Mouse (Mus musculus) heart, adult 2 months (tissue): Measurements from ENCODE around the gene 1700016D06Rik. TPM values are rescaled to one million over a fixed set of nuclear protein-coding genes. Genes with fewer than 3 reads are reported as not detected.

Experiments used
- DNase-seq, 2 experiments: peaks; one replicate each; pipeline ENCODE4 v3.0.0; 2021
- H3K27ac ChIP-seq: fragments of 200-600 bp; 2 replicates; pipeline ENCODE4 v1.8.1; 2022
- H3K27me3 ChIP-seq: fragments of 200-500 bp; 2 replicates; pipeline ENCODE4 v1.6.1; 2012; ENCODE audit warnings: mild to moderate bottlenecking, low read length, inconsistent platforms, mixed read lengths; ENCODE audit not compliant: control insufficient read depth, insufficient read depth
- H3K36me3 ChIP-seq: fragments of 200-500 bp; 2 replicates; pipeline ENCODE4 v1.6.1; 2012; ENCODE audit warnings: low read length, inconsistent platforms; ENCODE audit not compliant: control insufficient read depth, insufficient read depth
- H3K4me1 ChIP-seq: fragments of 200-500 bp; 2 replicates; pipeline ENCODE4 v1.6.1; 2011; ENCODE audit warnings: low read length; ENCODE audit not compliant: control insufficient read depth, insufficient read depth
- H3K4me3 ChIP-seq: fragments of 200-600 bp; 2 replicates; pipeline ENCODE4 v1.8.1; 2022
- H3K79me2 ChIP-seq: fragments of 200-500 bp; replicated peaks from 2 replicates; pipeline ENCODE4 v1.6.1; 2012; ENCODE audit warnings: mild to moderate bottlenecking, inconsistent platforms, low read length, moderate library complexity, mixed read lengths; ENCODE audit not compliant: control insufficient read depth, insufficient read depth
- H3K9ac ChIP-seq: fragments of 200-500 bp; 2 replicates; pipeline ENCODE4 v1.6.1; 2012; ENCODE audit warnings: low read depth, mild to moderate bottlenecking, control low read depth, inconsistent platforms, low read length, mixed read lengths
- CTCF ChIP-seq: fragments of 200-600 bp; IDR thresholded peaks from 2 replicates; pipeline ENCODE4 v1.8.1; 2022; ENCODE audit warnings: antibody characterized with exemption, mild to moderate bottlenecking, moderate library complexity
- EP300 ChIP-seq: fragments of 200-500 bp; IDR thresholded peaks from 2 replicates; pipeline ENCODE4 v1.6.1; 2011; ENCODE audit warnings: low read depth, low read length, control low read depth; ENCODE audit not compliant: insufficient read depth
- POLR2A ChIP-seq: fragments of 200-500 bp; IDR thresholded peaks from 2 replicates; pipeline ENCODE4 v1.6.1; 2011; ENCODE audit warnings: mild to moderate bottlenecking, low read depth, low read length, control low read depth; ENCODE audit not compliant: insufficient read depth
- WGBS: fragments of 180-500 bp; shearing (Covaris S2); methylation state at CpG from one replicate; pipeline ENCODE4 v1.1.7; 2018; 5-methylcytosine and 5-hydroxymethylcytosine counted together
- intact Hi-C: fragments of 180-260 bp; cut with DNase I; formaldehyde crosslinking; loops from one replicate; pipeline ENCODE4 v1.15.1; 2025
- polyA plus RNA-seq: library from polyadenylated mRNA; depleted of rRNA; stranded (reverse); fragments of >200 nt; gene quantifications from 2 replicates; pipeline ENCODE4 v1.2.3, GENCODE M21; 2012
- total RNA-seq, 2 experiments: library from RNA; stranded (reverse); gene quantifications; 2 replicates each; pipeline ENCODE4 v1.2.3; 2021

Gene 1700016D06Rik
- total and polyA plus RNA-seq, 3 experiments = not detected

- H3K79me2 ChIP-seq = no peaks in the 10 kb centered on the region
- 51% methylated on average over 6 of the region's 6 CpGs for WGBS
- peak in 1 of 2 experiments; percentile 27 for DNase-seq
- intact Hi-C loops = no loop called here
- H3K4me1 ChIP-seq = no peaks in the 10 kb centered on the region; the same call in 1 of the 2 replicates
- no peaks in the 10 kb centered on the region for H3K27me3 ChIP-seq
- H3K27ac ChIP-seq = no peak overlapping the region
- no peak overlapping the region for H3K9ac ChIP-seq
- TF ChIP-seq POLR2A (no peak), CTCF (no peak), EP300 (no peak)
- no peak overlapping the region for H3K4me3 ChIP-seq
- H3K36me3 ChIP-seq = no peaks in the 10 kb centered on the region
These were observed 36.2 kb upstream of the 1700016D06Rik start for GRCm38 (mm10) chr8:11737096-11737495.

DNA sequence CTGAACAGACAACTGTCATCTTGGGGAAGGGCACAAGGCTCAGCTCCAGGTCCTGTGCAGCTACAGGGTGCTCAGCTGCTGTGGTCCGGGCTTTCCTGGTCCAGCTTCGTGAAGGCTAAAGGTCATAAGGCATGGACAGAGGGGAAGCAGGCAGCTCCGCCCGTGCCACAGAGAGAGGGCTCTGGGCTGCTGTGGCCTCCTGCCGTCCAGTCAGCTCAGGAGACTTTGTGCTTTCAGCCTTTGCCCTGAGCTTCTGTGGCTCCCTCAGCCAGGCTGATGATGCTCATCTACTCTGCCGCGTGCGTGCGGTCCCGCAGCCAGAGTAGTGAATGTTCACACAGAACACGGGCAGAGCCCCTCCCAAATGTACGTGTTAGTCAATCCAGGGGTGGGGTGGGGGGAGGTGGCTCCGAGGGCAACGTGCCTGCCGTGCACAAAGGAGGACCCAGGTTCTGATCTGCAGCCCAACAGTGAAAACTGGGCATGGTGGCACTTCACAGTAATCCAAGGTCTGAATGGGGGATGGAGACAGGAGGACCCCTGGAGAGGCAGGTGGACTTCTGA is 34.9 kb upstream of the 1700016D06Rik start:
- no peak overlapping the region for H3K9ac ChIP-seq
- no peaks in the 10 kb centered on the region for H3K36me3 ChIP-seq
- no peak overlapping the region for H3K4me3 ChIP-seq
- intact Hi-C loops = no loop called here
- DNase-seq = no peak
- H3K4me1 ChIP-seq = no peaks in the 10 kb centered on the region
- no peak for TF ChIP-seq EP300
- no peak for TF ChIP-seq POLR2A
- TF ChIP-seq CTCF = no peak
- no peaks in the 10 kb centered on the region for H3K27me3 ChIP-seq
- 77% methylated on average over 15 of the region's 15 CpGs for WGBS
- H3K79me2 ChIP-seq = no peaks in the 10 kb centered on the region
- H3K27ac ChIP-seq = no peak overlapping the region

DNA sequence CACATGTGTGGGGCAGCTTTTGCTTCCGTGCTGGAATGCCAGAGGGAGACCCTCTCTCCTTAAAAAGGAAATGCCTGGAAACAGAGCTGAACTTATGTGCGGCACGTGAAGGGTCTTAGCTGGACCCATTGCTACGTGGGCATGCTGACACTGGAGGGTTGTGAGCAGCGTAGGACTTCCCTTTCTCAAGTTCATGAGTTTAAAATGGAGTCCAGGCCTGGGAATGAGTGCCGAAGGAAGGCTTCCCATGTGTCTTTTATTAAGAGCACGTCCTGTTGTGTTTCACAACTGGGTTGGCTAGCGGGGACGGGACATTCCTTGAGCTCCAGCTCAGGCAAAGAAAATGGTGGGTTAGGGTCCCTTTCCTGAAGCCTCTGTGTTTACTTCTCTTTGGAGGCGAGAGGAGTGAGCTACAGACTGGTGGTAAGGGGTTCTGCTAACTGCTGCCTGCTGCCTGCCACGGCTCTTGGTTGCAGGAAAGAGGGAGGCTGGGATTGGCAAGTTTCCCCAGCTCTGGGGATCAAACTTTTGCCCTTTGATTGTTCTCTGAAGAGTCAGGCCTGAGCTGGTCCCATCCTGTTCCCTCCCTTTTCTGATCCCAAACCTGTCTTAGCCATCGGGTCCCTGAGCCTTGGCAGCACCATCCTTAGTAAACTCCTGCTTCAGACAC is 29.5 kb upstream of the 1700016D06Rik start:
- DNase-seq = peak in 1 of 2 experiments; percentile 24
- 32% methylated on average over 12 of the region's 12 CpGs for WGBS
- intact Hi-C loops = no loop called here
- Histone ChIP-seq H3K79me2 (no peaks in the 10 kb centered on the region), H3K4me1 (peaks cover 1% of the 10 kb centered on the region; the same call in 1 of the 2 replicates), H3K4me3 (no peak overlapping the region), H3K27ac (no peak overlapping the region; the same call in 1 of the 2 replicates), H3K36me3 (no peaks in the 10 kb centered on the region), H3K27me3 (no peaks in the 10 kb centered on the region; the same call in 1 of the 2 replicates), H3K9ac (no peak overlapping the region)
- TF ChIP-seq EP300 (no peak), CTCF (no peak), POLR2A (no peak)

DNA sequence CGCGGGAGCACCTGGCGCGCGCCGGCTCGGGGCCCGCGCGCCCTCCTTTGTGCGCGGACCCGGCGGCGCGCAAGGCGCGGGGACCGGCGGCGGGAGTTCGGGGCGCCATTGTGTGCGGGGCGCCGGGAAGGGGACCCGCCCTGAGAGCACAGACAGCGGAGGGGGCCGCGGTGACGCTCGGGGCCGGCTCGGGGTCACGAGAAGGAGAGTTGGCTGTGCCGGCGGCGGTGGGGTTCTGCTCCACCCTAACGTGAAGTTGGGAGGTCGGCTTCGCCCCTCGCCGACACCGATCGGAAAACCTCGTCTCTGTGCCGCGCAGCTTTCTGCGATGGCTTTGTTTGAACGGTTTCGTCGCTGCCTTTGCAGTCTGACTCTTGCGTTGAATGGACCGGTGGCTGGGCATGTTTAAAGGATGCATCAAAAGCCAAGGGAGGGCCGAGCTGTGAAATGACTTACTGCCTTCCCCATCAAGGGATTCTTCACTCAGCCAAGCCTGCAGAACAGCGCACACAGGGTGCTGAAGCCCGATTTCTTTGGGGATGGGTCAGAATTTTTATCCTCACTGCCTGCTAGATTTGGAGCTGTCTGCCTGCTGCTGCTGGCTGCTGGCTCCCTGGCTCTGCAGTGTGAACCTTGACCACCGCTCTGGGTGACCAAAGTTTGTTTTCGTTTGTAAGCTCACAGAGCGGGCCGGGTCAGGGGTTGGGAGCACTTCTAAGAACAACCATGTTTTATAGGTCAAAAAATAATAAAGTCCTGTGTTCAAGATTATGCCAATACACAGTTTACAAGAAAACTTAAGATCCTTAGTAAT is 27.8 kb upstream of the 1700016D06Rik start:
- 4% methylated on average over 60 of the region's 61 CpGs for WGBS
- DNase-seq = peak in 1 of 2 experiments; percentile 14

GRCm38 (mm10) chr8:11727651-11728481 is 27.0 kb upstream of the 1700016D06Rik start, which contains the start of gene Arhgef7:
Arhgef7 (plus strand) TSS chr8:11727721.
- Histone ChIP-seq H3K9ac (peak within 1 kb of the TSS; percentile 94), H3K79me2 (no peaks in the 10 kb centered on the region), H3K27ac (peak within 1 kb of the TSS; percentile 80), H3K36me3 (no peaks in the 10 kb centered on the region), H3K4me1 (peaks cover 1% of the 10 kb centered on the region; the same call in 1 of the 2 replicates), H3K4me3 (peak within 1 kb of the TSS; percentile 50), H3K27me3 (no peaks in the 10 kb centered on the region; the same call in 1 of the 2 replicates)
- 1% methylated on average over 123 of the region's 127 CpGs for WGBS
- intact Hi-C loops = loop anchor here (2.0 kb wide), 1 partner anchor 21 kb away; no protein-coding TSS in a partner anchor
- TF ChIP-seq POLR2A (0 out of 2 replicates have a peak, but pooled peaks have one; percentile 17), CTCF (no peak)
- DNase-seq = peak; percentile 62 to 73

More for the DNA sequence above, 27.8 kb upstream of the 1700016D06Rik start:
- H3K4me1 ChIP-seq = peaks cover 1% of the 10 kb centered on the region; the same call in 1 of the 2 replicates
- intact Hi-C loops = no loop called here
- peak overlapping the region; percentile 80 for H3K27ac ChIP-seq
- H3K4me3 ChIP-seq = peak overlapping the region; percentile 50
- H3K27me3 ChIP-seq = no peaks in the 10 kb centered on the region; the same call in 1 of the 2 replicates
- peak overlapping the region; percentile 94 for H3K9ac ChIP-seq
- TF ChIP-seq CTCF = no peak
- TF ChIP-seq POLR2A = no peak
- no peaks in the 10 kb centered on the region for H3K79me2 ChIP-seq
- H3K36me3 ChIP-seq = no peaks in the 10 kb centered on the region
